Comparison of ENCODE assay signal across 8 mouse cellular contexts in genomic region chr10:91166890-91167289, GRCm38 (mm10). TPM values are rescaled to one million over a fixed set of nuclear protein-coding genes. Genes with fewer than 3 reads are reported as not detected.
DNase-seq lines count a peak whose midpoint lies in the region; ATAC-seq and TF ChIP-seq lines count a peak whose summit lies in the region.

No protein-coding gene starts in this region.

- ATAC-seq in forebrain, embryonic 15.5 days (replicated peaks) = no peak
- no peak for ATAC-seq in hindbrain, embryonic 14.5 days (ENCODE audit: low FRiP score)
- no peak for ATAC-seq in limb, embryonic 15.5 days (ENCODE audit: insufficient number of reproducible peaks, low FRiP score, low TSS enrichment, low read depth)
- no peak for ATAC-seq in midbrain, embryonic 15.5 days (replicated peaks)

- no peak overlapping the region for H3K27ac ChIP-seq in forebrain, embryonic 15.5 days (replicated peaks)
- H3K27ac ChIP-seq in hindbrain, embryonic 14.5 days = no peak overlapping the region
- no peak overlapping the region for H3K27ac ChIP-seq in limb, embryonic 15.5 days
- no peak overlapping the region for H3K27ac ChIP-seq in midbrain, embryonic 15.5 days

- no peak overlapping the region for H3K9ac ChIP-seq in forebrain, embryonic 15.5 days (replicated peaks)
- no peak overlapping the region for H3K9ac ChIP-seq in hindbrain, embryonic 14.5 days
- H3K9ac ChIP-seq in limb, embryonic 15.5 days = no peak overlapping the region
- no peak overlapping the region for H3K9ac ChIP-seq in midbrain, embryonic 15.5 days

- H3K4me1 ChIP-seq in forebrain, embryonic 15.5 days = peaks cover 43% of the 10 kb centered on the region
- peaks cover 31% of the 10 kb centered on the region for H3K4me1 ChIP-seq in hindbrain, embryonic 14.5 days (replicated peaks; ENCODE audit: control insufficient read depth, insufficient read depth, low read length)
- peaks cover 25% of the 10 kb centered on the region for H3K4me1 ChIP-seq in limb, embryonic 15.5 days
- H3K4me1 ChIP-seq in midbrain, embryonic 15.5 days = peaks cover 36% of the 10 kb centered on the region

- H3K4me3 ChIP-seq in forebrain, embryonic 15.5 days = no peak overlapping the region
- H3K4me3 ChIP-seq in hindbrain, embryonic 14.5 days (replicated peaks; ENCODE audit: low read length) = no peak overlapping the region
- H3K4me3 ChIP-seq in limb, embryonic 15.5 days = 0 out of 2 replicates have a peak overlapping the region, but pooled peaks have one; percentile 12
- H3K4me3 ChIP-seq in midbrain, embryonic 15.5 days = no peak overlapping the region

- H3K4me2 ChIP-seq in forebrain, embryonic 15.5 days (replicated peaks) = peak overlapping the region; percentile 30
- no peak overlapping the region; the same call in 1 of the 2 replicates for H3K4me2 ChIP-seq in hindbrain, embryonic 14.5 days (replicated peaks)
- peak overlapping the region; percentile 29 for H3K4me2 ChIP-seq in limb, embryonic 15.5 days
- 0 out of 2 replicates have a peak overlapping the region, but pooled peaks have one; percentile 2 for H3K4me2 ChIP-seq in midbrain, embryonic 15.5 days

- DNase-seq in right cerebral cortex, adult 2 months (ENCODE audit: low spot score in 2 of 2) = peak; percentile 61 to 67
- no peak for DNase-seq in right cerebral cortex, postnatal 36 days (ENCODE audit: low spot score in 2 of 2)
- peak; percentile 71 for DNase-seq in brain, embryonic 14.5 days (ENCODE audit: low read depth)
- DNase-seq in hindbrain, embryonic 14.5 days (ENCODE audit: low spot score) = peak; percentile 64
- DNase-seq in thymus, postnatal 14 days = peak; percentile 83

- no peaks in the 10 kb centered on the region for H3K27me3 ChIP-seq in forebrain, embryonic 15.5 days
- H3K27me3 ChIP-seq in hindbrain, embryonic 14.5 days (ENCODE audit: control insufficient read depth, insufficient read depth, low read length) = no peaks in the 10 kb centered on the region
- H3K27me3 ChIP-seq in limb, embryonic 15.5 days = no peaks in the 10 kb centered on the region
- no peaks in the 10 kb centered on the region for H3K27me3 ChIP-seq in midbrain, embryonic 15.5 days (replicated peaks)

- no peaks in the 10 kb centered on the region for H3K9me3 ChIP-seq in forebrain, embryonic 15.5 days
- H3K9me3 ChIP-seq in hindbrain, embryonic 14.5 days (ENCODE audit: control insufficient read depth, low read length) = no peaks in the 10 kb centered on the region
- no peaks in the 10 kb centered on the region for H3K9me3 ChIP-seq in limb, embryonic 15.5 days
- no peaks in the 10 kb centered on the region for H3K9me3 ChIP-seq in midbrain, embryonic 15.5 days

- WGBS in forebrain, embryonic 15.5 days = 66% methylated on average over 5 of the region's 5 CpGs
- 64% methylated on average over 5 of the region's 5 CpGs for WGBS in hindbrain, embryonic 14.5 days
- 52% methylated on average over 5 of the region's 5 CpGs for WGBS in limb, embryonic 15.5 days
- 58% methylated on average over 5 of the region's 5 CpGs for WGBS in midbrain, embryonic 15.5 days

- H3K36me3 ChIP-seq in forebrain, embryonic 15.5 days = peaks cover 24% of the 10 kb centered on the region
- H3K36me3 ChIP-seq in hindbrain, embryonic 14.5 days (replicated peaks; ENCODE audit: control insufficient read depth, insufficient read depth) = peaks cover 36% of the 10 kb centered on the region
- H3K36me3 ChIP-seq in limb, embryonic 15.5 days = peaks cover 27% of the 10 kb centered on the region
- H3K36me3 ChIP-seq in midbrain, embryonic 15.5 days (replicated peaks) = peaks cover 15% of the 10 kb centered on the region

- peak; percentile 67; the same call in 1 of the 2 replicates for TF ChIP-seq CTCF in brain, embryonic 14.5 days (IDR thresholded peaks at IDR 0.05; ENCODE audit: borderline replicate concordance, extremely low read depth, insufficient read depth, insufficient read length)

- TF ChIP-seq POLR2A in brain, embryonic 14.5 days (IDR thresholded peaks at IDR 0.05; ENCODE audit: borderline replicate concordance, extremely low read depth, insufficient read depth, insufficient read length, poor library complexity, severe bottlenecking) = no peak

RNA-seq across cellular contexts. Expression of gene Tmpo, which starts 14.2 kb away (rescaled TPM):
- polyA plus RNA-seq in brain, embryonic 14.5 days (2012; rRNA removed) = 177 and 225 TPM in 2 replicates
- 191 and 194 TPM in 2 replicates for polyA plus RNA-seq in forebrain, embryonic 15.5 days (2015; fragmentation: Nextera tagmentation; extraction: Ambion mirVana)
- 111 and 115 TPM in 2 replicates for polyA plus RNA-seq in hindbrain, embryonic 14.5 days (2014; fragmentation: Nextera tagmentation; extraction: Ambion mirVana)
- 162 and 201 TPM in 2 replicates for polyA plus RNA-seq in limb, embryonic 15.5 days (2015; fragmentation: Nextera tagmentation; extraction: Ambion mirVana)
- 106 and 110 TPM in 2 replicates for polyA plus RNA-seq in midbrain, embryonic 15.5 days (2015; fragmentation: Nextera tagmentation; extraction: Ambion mirVana)

RNA-seq across cellular contexts. Expression of gene Slc25a3, which starts 43.0 kb away (rescaled TPM):
- 348 and 411 TPM in 2 replicates for polyA plus RNA-seq in brain, embryonic 14.5 days (2012; rRNA removed)
- 447 and 482 TPM in 2 replicates for polyA plus RNA-seq in forebrain, embryonic 15.5 days (2015; fragmentation: Nextera tagmentation; extraction: Ambion mirVana)
- 626 and 634 TPM in 2 replicates for polyA plus RNA-seq in hindbrain, embryonic 14.5 days (2014; fragmentation: Nextera tagmentation; extraction: Ambion mirVana)
- 396 and 431 TPM in 2 replicates for polyA plus RNA-seq in limb, embryonic 15.5 days (2015; fragmentation: Nextera tagmentation; extraction: Ambion mirVana)
- polyA plus RNA-seq in midbrain, embryonic 15.5 days (2015; fragmentation: Nextera tagmentation; extraction: Ambion mirVana) = 542 and 550 TPM in 2 replicates

Comparison
In these comparisons a context has a peak if more than half of its experiments do, and no peak if none do; other contexts are left out.
1. DNase-seq: peak in right cerebral cortex, adult 2 months (2 of 2), brain, embryonic 14.5 days (single experiment), hindbrain, embryonic 14.5 days (single experiment) and thymus, postnatal 14 days (single experiment); none in right cerebral cortex, postnatal 36 days (0 of 2).